Mouse (Mus musculus): ENCODE measurements around the gene Gpr179.

DNA sequence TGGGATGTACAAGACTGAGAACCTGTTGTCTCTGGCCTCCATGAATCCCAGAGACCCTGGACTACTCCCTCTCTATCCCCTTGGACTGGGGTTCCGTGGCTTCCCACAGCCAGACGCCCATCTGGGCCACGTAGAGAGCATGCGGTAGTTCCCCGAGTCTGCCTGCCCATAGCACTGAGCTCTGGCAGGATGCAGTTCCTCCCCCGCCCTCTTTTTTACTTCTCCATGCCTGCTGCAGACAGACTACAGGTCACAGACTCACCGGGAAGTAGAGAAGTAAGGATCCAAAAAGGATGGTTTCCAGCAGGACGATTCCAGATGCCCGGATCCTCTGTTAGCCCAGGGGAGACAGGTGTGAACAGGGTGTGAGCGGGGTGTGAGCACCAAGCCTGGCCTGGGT is 6.4 kb downstream of the Gpr179 start:
- TF ChIP-seq POLR2A (IDR thresholded peaks at IDR 0.05; ENCODE audit: insufficient read depth, low read depth, low read length), result no peak
- TF ChIP-seq CTCF (IDR thresholded peaks at IDR 0.05; ENCODE audit: insufficient read depth, low read depth, low read length), result no peak

Measured in olfactory bulb, adult 2 months (tissue).